Mouse (Mus musculus) testis, adult 2 months (tissue): ENCODE measurements at regions not wholly inside any gene's neighbourhood (a gene's known extent, or its start where the extent isn't known, plus 50 kb on each side); places are given as distances from the start of the nearest gene placed in this dataset.

ENCODE experiments used
- CTCF ChIP-seq: fragments of 200-500 bp; IDR thresholded peaks from 2 replicates; pipeline ENCODE4 v1.5.1; 2012; ENCODE audit warnings: low read depth, mild to moderate bottlenecking, inconsistent platforms, low read length, moderate library complexity; ENCODE audit not compliant: control insufficient read depth, insufficient read depth, insufficient replicate concordance
- POLR2A ChIP-seq: fragments of 200-500 bp; IDR thresholded peaks from 2 replicates; pipeline ENCODE4 v1.6.1; 2012; ENCODE audit warnings: low read depth, mild to moderate bottlenecking, inconsistent platforms, low read length, moderate library complexity; ENCODE audit not compliant: control insufficient read depth

GRCm38 (mm10) chr14:105621124-105621523 lies 275.5 kb downstream of the Spry2 start:
- TF ChIP-seq POLR2A (no peak), CTCF (no peak)
